Mouse (Mus musculus) left cerebral cortex, adult 11 months (tissue): ENCODE measurements around the gene Lsm7.
"Not testable (repeated sequence)": the region's sequence is repeated elsewhere in the genome, so short reads cannot be mapped to it uniquely, and the experiment has no call there.

Experiments
- DNase-seq: peaks from one replicate; pipeline ENCODE4 v3.0.0; 2022; ENCODE audit warnings: low spot score

Lsm7 gene

DNA sequence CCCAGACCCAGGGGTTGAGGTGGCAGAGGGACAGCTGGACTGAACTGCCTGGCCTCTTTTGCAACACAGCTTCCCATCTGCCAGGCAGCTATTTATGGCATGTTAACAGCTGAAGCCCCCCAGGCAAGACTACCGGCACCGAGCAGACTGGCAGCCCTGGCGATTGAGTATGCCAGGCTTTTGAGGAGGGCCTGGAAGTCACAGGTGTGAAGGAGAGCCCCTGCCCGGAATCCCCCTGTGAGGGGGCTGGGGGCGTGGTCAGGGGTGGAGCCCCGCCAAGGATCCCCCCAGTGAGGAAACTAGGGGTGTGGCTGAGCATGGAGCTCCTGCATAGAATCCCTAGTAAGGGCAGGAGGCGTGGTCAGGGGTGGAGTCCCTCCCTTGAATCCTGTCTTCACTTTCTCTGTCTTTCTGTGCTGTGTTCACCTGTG, 18.0 kb downstream of the Lsm7 start:
- no peak for DNase-seq

DNA sequence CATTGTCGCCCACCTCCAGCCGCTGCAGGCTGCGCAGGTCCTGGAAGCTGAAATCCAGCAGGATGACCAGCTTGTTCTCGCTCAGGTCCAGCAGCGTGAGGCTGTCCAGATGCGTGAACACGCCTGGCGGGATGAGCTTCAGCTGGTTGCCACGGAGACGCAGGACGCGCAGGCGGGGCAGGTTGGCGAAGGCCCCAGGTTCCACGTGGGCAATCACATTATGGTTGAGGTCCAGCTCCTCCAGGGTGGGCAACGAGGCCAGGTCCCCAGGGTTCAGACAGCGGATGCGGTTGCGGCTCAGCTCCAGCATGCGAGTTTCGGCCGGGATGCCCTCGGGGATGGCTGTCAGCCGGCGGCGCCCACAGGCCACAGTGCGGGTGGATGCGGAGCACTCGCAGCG, 19.4 kb downstream of the Lsm7 start:
- no peak for DNase-seq

DNA sequence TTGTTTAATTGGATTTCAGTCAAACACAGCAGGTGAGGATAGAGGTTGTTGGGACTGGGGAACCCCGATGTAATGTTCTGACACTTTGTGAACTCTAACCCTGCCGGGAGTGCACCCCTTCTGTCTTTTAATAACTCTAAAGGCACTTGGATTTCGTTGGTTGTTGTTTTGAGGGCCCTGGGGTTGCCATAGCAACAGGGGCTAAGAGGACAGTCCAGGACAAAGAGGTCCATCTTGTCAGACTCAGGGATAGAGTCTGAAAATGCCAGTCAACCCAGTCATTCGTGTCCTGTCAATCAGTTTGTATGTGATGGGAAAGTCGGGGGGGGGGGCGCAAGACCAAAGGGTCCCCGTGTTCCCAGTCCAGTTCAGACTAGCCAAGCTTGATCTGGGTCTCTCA, 22.2 kb downstream of the Lsm7 start:
- DNase-seq: no peak

DNA sequence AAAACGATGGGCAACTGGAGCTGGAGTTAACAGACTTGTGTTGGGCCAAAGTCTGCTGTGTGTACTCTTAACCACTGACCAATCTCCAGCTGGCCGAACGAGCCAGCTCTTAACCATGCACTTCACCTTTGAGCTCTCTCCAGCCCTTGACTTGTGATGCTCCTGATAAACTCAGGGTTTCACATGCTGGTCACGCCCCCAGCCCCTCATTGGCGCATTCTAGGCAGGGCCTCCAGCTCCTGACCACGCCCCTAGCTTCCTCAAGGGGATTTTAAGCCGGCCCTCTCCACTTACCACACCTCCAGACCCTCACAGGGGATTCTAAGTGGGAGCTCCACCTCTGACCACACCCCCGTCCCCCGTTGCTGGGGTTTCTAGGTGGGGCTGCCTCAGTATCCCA, 23.9 kb downstream of the Lsm7 start:
- no peak for DNase-seq

DNA sequence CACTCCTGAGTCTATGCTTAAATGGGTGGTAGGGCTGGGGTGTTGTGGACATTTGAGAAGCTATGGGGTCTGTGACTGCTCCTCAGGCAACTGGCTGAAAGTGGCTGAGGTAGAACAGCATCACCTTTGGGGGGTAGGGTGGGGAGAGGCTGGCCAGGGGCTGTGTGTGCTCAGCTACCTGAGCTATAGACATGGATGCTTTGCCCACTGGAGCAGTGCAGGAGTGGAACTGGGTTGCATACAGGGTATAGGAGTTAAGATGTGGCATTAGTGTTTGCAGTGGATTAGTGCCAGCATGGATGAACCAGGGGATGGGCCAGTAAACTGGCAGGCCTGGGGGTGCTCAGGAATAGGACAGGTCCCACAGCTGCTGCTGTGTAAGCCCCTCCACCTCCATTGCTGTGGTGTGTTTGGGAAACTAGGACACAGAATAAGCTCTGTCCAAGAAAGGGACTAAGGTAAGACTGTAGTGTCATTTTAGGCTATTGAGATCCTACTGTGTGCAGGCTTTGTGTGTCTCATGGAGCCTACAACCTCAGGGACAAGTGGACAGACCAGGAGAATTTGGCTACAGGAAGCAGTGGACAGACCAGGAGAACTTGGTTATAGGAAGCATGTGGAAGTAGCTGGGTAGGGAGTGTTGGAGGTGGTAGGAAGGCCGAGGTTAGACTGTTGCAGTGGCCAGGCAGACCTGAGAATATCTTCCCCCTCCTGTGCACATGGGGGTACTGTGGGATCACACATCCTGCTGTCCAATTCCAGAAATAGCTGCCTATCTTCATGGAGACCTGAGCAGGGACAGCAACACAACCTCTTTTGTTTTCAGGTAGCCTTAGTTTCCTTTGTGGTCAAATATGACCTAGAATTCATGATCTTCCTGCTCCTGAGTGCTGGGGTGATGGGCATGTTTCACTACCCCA, 25.4 kb downstream of the Lsm7 start:
- no peak for DNase-seq

DNA sequence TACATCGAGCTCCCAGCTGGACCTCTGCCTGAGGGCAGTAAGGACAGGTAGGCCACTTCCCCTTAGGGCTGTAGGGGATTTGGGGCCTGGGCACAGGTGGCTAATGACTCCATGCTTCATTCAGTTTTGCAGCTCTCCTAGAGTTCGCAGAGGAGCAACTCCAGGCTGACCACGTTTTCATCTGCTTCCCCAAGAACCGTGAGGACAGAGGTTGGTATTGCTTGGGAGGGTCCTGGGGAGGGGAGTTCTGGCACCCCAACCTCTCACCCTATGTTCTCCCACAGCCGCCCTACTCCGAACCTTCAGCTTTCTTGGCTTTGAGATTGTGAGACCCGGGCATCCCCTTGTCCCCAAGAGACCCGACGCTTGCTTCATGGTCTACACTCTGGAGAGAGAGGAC, 26.4 kb downstream of the Lsm7 start:
- not testable (repeated sequence) for DNase-seq

DNA sequence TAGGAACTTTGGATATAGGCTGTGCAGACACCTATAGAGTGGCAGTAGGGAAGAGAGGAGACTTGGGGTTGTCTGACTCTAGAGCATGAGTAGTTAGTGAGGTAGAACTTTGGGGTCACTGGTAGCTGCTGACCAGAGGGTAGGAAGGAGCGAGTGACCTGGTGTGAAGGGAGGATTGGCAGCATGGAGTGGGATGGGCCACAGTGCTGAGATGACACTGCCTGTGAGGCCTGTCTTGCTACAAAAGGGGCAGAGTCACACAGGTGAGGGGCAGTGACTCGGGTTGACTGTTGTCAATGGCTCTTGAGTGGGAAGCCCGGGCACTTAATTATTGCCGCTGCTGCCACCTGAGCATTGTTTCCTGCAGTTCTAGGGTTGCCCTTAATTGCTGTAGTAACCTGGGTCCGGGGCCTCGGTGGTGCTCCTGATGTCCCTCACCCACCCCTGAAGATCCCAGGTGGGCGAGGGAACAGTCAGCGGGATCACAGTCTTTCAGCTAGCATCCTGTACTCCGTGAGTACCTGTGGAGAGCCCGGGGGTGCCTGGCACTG, 27.1 kb downstream of the Lsm7 start:
- DNase-seq: no peak

DNA sequence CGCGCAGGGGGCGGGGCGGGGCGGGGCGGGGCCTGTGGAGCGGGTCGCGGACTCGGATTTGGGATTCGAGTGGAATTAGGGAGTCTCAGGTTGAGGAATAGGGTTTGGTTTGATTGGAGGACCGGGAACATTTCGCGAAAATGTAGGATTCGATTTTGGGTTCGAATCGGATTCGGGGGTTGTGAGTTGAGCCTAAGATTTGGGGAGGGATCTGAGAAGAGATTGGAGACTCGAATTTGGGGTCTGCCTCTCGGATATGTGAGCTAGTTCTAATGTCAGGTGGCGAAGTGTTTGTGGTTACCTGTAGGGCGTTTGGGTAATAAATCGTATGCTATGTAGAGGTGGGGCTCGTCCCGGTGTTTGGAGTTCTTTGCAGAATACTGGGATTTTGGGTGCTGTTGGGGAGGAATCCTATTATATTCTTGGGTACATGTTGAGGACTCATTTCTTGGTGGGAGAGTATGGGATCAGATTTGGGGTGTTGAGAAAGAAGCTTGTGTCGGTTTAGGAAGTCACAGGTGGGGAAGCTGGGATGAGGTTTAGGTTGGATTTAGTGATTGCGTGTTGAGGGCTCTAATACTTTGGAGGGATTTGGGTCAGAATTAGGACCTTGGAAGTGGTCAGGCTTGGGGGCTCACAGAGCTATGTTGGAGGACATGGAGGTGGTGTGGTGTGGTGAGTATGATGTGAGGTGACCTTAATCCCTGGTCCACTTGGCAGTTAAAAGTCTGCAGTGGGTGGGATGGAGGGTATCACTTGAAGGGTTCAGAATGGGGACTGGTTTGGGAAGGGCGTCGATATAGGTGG, 27.7 kb downstream of the Lsm7 start:
- no peak for DNase-seq

DNA sequence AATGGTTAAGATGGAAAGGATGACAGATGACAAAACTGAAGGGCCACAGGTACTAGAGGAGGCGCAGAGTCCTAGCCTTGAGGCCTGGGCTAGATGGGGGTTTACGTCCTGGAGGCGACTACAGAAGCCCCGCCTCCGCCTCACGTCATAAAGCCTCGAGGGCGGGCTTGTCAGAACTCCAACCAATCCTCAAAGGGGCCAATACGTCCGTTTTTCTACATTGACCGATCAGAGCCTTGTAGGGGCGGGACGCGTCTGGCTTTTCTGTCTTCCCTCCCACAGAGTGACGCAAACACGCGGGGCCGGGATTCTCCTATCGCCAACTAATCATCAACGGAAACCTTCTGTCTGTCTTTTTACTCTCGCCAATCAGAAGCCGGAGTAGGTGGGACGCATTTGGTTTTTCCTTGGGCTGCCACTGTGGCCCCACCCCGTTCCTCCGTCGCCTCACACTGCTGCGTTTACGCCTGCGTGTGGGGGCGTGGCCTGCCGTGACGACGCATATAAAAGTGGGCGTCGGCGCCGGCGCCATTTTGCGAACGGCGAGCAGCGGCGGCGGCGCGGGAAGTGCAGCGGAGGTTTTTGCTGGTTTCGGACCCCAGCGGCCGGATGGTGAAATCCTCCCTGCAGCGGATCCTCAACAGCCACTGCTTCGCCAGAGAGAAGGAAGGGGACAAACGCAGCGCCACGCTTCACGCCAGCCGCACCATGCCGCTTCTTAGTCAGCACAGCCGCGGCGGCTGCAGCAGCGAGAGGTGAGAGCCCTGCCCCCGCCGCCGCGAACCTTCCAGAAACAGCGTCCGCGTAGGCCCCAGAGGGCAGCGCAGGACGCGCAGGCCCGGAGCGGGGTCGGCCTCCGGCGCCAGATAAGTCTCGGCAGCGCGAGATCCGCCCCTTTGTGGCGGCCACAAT, 28.6 kb downstream of the Lsm7 start, which contains the start of gene Oaz1:
TSS of gene Oaz1 (plus strand) at position 506 of the 912 bp plus-strand sequence.
- DNase-seq: peak; percentile 100

DNA sequence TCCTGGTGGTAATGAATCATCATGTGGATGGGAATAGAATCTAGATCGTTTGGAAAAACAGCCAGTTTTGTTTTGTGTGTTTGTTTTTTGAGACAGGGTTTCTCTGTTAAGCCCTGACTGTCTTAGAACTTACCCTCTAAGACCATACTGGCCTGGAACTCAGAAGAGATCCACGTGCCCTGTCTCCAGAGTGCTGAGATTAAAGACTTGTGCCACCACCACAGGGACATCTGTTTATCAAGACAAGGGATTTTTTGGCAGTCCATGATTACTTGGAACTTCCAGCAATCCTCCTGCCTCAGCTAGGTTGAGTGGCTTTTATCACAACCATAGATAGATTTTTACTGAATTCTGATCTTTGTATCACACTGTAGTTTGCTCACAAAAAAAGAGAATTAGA, 30.2 kb downstream of the Lsm7 start:
- no peak for DNase-seq

DNA sequence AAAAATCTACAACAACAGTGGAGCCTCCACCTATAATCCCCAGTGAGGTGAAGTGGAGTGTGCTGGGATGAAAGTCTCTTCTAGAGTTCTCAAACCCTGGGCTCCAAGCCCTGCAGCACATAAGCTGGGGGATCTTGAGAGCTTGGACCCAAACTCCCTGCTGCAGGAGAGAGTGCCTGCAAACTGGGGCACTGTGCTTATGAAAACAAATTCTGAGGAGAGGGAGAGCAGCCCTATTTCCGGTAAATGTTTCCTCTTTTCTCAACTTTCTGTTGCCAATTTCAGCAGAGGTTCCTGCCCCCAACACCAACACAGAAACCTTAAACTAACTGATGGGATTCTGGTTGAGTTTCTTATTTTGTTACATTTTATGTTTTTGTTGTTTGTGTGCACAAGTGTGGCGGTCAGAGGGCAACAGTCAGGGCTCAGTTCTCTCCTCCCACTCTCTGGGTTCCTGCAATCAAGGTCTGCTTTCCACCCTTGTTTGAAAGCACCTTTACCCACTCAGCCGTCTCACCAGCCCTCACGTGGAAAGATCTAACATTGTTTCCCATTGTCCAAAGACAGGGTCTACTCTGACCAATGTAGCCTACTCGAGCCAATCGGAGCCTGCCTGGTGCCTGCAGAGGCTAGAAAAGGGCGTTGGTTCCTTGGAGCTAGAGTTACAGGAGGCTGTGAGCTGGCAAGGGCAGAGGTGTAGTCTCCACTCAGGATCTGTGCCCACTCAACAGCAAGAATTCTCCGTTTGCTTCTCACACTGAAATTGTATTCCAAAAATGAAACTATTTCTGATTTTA, 31.0 kb downstream of the Lsm7 start:
- no peak for DNase-seq

DNA sequence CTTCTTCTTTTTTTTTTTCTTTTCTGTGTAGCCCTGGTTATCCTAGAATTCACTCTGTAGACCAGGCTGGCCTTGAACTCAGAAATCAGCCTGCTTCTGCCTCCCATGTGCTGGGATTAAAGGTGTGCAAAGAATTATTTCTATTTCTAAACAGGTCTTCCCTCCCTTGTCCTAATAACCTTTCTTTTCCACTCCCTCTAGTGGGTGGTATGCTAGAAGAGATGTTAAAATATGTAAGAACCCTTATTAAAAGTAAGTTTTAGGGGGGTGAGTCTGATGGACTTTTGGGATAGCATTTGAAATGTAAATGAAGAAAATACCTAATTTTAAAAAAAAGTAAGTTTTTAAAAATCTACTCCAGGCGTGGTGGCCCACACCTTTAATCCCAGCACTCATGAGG, 31.7 kb downstream of the Lsm7 start:
- no peak for DNase-seq

DNA sequence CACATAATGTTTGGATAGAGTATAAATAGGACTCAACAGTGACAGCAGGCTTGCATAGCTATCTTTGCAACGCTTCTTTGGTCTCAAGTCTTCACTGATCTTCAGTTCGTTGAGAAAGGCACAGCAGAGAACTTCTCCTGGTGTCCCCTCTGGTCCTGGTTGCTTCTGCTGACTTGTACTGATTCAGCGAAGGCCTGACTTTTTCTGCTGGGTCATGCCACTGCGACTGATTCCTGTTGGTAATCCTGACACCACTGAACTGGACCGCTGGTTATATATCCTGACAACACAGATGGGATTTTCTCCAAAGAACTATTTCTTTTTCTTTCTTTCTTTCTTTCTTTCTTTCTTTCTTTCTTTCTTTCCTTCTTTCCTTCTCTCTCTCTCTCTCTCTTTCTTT, 32.5 kb downstream of the Lsm7 start:
- no peak for DNase-seq

DNA sequence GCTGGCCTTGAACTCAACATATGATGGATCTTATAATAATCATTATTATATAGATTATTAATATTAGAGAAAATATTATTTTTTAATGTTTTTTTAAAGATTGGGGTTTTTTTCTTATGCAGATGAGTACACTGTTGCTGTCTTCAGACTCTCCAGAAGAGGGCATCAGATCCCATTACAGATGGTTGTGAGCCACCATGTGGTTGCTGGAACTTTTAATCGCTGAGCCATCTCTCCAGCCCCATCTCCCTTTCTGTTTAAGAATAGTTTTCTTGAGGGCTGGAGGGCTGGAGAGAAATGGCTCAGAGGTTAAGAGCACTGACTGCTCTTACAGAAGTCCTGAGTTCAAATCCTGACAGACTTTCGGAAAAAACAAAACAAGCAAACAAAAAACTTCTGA, 33.0 kb downstream of the Lsm7 start:
- no peak for DNase-seq

DNA sequence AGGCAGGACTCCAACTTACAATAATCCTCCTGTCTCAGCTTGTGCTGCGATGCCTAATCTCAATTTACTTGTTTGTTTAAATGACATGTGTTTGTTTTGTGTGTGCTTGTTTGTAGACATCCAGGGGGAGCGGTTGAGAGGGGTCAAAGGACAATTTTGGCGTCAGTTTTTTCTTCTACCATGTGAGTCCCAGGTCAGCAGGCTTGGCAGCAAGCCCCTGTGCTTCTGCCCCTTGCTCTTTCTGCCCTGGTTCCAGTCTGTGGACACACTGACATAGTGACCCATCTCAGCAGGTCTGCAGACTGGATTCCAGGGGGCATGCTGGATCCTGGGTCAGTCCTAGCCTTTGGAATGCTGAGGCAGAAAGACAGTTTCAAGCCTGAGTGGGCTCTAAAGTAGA, 35.6 kb downstream of the Lsm7 start:
- DNase-seq: no peak

DNA sequence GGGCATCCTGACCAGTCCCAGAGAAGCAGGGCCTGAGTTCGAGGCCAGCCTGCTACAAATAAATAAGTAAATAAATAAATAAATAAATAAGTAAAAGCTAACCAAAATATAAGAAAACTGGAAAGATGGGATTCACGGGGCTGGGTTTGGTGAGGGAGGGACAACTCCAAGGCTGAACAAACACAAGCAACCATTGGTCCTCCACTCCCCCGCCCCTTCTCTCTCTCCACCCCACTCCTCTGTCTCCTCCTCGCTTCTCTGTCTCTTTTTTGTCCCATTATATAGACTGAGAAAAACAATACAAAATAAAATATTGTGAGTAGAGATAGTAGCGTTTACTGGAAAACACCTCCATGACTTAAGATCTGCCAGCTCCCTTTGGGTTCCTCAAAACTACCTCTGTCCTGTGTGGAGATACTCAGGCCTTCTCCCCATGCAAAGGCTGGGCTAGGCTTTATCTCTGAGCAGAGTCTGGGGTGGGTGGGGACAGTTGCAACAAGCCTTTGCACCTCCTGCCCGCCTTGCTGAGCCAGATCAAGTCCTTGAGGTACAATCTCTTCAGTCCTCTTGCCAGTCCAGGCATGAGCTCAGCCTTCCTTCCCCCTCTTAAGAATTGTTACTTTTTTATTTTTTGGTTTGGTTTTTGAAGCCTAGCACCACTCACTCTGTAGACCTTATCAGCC, 36.3 kb downstream of the Lsm7 start:
- DNase-seq: no peak

DNA sequence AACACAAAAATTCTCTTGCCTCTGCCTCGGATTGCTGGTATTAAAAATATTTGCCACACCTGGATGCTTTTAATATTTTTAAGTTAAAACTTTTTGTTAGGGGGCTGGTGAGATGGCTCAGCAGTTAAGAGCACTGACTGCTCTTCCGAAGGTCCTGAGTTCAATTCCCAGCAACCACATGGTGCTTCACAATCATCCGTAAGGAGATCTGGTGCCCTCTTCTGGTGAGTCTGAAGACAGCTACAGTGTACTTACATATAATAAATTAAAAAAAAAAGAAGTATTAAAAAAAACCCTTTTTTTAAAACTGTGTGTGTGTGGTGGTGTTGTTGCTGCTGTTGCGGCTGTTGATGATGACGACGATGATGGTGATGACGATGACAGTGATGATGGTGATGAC, 37.1 kb downstream of the Lsm7 start:
- DNase-seq: not testable (repeated sequence)

DNA sequence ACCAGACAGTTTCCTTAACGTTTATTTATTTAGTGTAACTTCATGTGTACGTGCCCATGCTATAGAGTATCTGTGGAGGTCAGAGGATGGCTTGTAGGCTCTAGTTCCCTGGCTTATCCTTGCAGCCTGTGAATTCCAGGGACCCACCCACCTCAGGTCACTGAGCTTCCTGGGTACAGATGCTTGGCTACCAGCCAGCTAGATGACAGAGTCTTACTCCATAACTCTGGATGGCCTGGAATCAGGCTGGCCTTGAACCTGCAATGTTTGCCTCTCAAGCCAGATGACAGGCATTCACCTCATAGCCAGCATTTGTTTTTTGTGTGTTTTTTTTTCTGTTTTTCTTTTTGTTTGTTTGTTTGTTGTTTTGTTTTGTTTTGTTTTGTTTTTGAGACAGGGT, 37.8 kb downstream of the Lsm7 start:
- no peak for DNase-seq

DNA sequence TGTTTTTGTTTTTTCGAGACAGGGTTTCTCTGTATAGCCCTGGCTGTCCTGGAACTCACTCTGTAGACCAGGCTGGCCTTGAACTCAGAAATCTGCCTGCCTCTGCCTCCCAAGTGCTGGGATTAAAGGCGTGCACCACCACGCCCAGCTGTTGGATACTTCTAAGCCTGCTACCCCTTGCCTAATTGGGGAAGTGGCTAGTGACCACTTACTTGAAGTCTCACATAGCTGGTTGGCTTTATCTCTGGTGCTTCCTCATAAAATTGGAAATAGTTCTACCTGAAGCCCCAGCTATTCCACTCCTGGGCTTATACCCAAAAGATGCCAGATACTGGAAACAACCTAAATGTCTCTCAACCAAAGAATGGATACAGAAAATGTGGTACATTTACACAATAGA, 38.7 kb downstream of the Lsm7 start:
- DNase-seq: not testable (repeated sequence)

DNA sequence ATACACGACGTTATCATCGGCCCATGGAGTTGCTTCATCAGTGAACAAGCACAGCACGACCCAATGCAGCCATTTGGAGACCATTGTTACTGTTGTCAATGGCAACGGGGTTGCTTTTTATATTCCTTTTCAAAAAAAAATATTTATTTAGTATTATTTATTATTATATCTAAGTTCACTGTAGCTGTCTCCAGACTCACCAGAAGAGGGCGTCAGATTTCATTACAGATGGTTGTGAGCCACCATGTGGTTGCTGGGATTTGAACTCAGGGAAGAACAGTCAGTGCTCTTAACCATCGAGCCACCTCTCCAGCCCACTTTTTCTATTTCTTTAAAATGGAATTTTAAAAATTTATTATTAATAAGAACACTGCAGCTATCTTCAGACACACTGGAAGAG, 40.2 kb downstream of the Lsm7 start:
- DNase-seq: no peak
